Mouse (Mus musculus) urinary bladder, postnatal 25 days (tissue): ENCODE data around the gene Bri3.
"Not testable (repeated sequence)": the region's sequence is repeated elsewhere in the genome, so short reads cannot be mapped to it uniquely, and the experiment has no call there.

Experiments used
- DNase-seq: peaks from one replicate; pipeline ENCODE4 v3.0.0; 2022; ENCODE audit warnings: low spot score

Gene Bri3

GRCm38 (mm10) chr5:144358592-144358917 lies 114.3 kb downstream of the Bri3 start:
- no peak for DNase-seq

GRCm38 (mm10) chr5:144359886-144360285 lies 115.6 kb downstream of the Bri3 start:
- DNase-seq: no peak

GRCm38 (mm10) chr5:144360346-144360745 lies 116.1 kb downstream of the Bri3 start:
- no peak for DNase-seq

- DNase-seq: no peak
These were observed 120.6 kb downstream of the Bri3 start for GRCm38 (mm10) chr5:144364680-144365357.

GRCm38 (mm10) chr5:144366551-144366950 lies 122.3 kb downstream of the Bri3 start:
- DNase-seq: not testable (repeated sequence)

- DNase-seq: no peak
These were observed 124.5 kb downstream of the Bri3 start for GRCm38 (mm10) chr5:144368661-144369205.

- DNase-seq: no peak
These were observed 126.7 kb downstream of the Bri3 start for GRCm38 (mm10) chr5:144370986-144371385.

GRCm38 (mm10) chr5:144372177-144372576 lies 127.9 kb downstream of the Bri3 start:
- DNase-seq: peak; percentile 31

GRCm38 (mm10) chr5:144372885-144373284 lies 128.6 kb downstream of the Bri3 start:
- no peak for DNase-seq

GRCm38 (mm10) chr5:144379431-144379830 lies 135.2 kb downstream of the Bri3 start:
- DNase-seq: no peak

GRCm38 (mm10) chr5:144380689-144381088 lies 136.5 kb downstream of the Bri3 start:
- DNase-seq: no peak

- no peak for DNase-seq
These were observed 137.5 kb downstream of the Bri3 start for GRCm38 (mm10) chr5:144381782-144382181.

- no peak for DNase-seq
These were observed 139.7 kb downstream of the Bri3 start for GRCm38 (mm10) chr5:144383936-144384335.

- DNase-seq: peak; percentile 45
These were observed 143.6 kb downstream of the Bri3 start for GRCm38 (mm10) chr5:144387851-144388250.

GRCm38 (mm10) chr5:144394142-144394541 lies 149.9 kb downstream of the Bri3 start:
- DNase-seq: no peak

- DNase-seq: no peak
These were observed 153.3 kb downstream of the Bri3 start for GRCm38 (mm10) chr5:144397566-144397965.

- no peak for DNase-seq
These were observed 156.6 kb downstream of the Bri3 start for GRCm38 (mm10) chr5:144400821-144401220.

- no peak for DNase-seq
These were observed 162.0 kb downstream of the Bri3 start for GRCm38 (mm10) chr5:144406256-144406655.

GRCm38 (mm10) chr5:144410666-144411065 lies 166.4 kb downstream of the Bri3 start:
- no peak for DNase-seq

- DNase-seq: no peak
These were observed 167.5 kb downstream of the Bri3 start for GRCm38 (mm10) chr5:144411702-144412101.

- no peak for DNase-seq
These were observed 168.5 kb downstream of the Bri3 start for GRCm38 (mm10) chr5:144412781-144413180.

- DNase-seq: no peak
These were observed 174.2 kb downstream of the Bri3 start for GRCm38 (mm10) chr5:144418456-144418855.

- no peak for DNase-seq
These were observed 175.8 kb downstream of the Bri3 start for GRCm38 (mm10) chr5:144420001-144420400.

GRCm38 (mm10) chr5:144426697-144427096 lies 182.5 kb downstream of the Bri3 start:
- no peak for DNase-seq
